Mouse (Mus musculus): ENCODE data around the gene Rpusd1.

GRCm38 (mm10) chr17:25686323-25686722, 41.1 kb upstream of the Rpusd1 start:
- no peak for TF ChIP-seq ZNF384 (IDR thresholded peaks at IDR 0.05; ENCODE audit: low read depth, low read length)
- no peak for TF ChIP-seq HCFC1 (IDR thresholded peaks at IDR 0.05; ENCODE audit: borderline replicate concordance, insufficient read depth, low read length)

All from ES-E14 (cell line).